Mouse (Mus musculus): Measurements from ENCODE around the gene Ccdc40. TPM values are rescaled to one million over a fixed set of nuclear protein-coding genes. Genes with fewer than 3 reads are reported as not detected.

Gene Ccdc40
- polyA plus RNA-seq, 1 experiment, result 4.3 TPM

DNA sequence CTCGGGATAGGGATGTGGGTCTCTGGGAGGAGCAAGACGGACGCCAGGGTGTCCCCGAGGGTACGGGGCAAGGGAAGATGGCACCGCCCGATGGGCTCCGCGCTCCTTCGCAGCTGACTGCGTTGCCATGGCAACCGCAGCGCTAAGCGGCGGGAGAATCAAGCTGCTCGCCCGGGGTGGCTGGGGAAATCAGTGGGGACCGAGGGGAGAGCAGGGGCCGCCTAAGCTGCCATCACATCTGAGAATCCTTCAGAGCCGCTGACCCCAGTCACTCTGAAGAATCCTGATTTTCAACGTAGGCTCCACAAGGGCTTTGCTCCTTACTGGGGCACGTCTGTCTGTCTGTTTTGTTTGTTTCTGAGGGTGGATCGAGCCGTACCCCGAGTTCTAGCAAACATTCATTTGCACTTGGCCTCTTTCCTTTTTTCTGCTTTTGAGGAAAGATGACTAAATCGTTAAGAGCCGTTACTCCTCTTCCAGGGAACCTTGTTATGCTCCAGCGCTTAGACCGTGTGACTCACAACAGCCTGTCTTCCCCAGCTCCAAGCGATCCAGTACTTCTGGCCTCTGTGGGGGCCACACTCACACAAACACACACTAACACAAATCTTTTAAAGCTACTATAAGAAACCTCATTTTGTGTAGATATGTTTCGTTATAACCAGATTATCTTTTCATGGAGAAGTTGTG is 72.0 kb downstream of the Ccdc40 start:
- H3K9me3 ChIP-seq, result no peaks in the 10 kb centered on the region
- peaks cover 30% of the 10 kb centered on the region for H3K4me1 ChIP-seq
- TF ChIP-seq GATA1 (IDR thresholded peaks at IDR 0.05; ENCODE audit: borderline replicate concordance, low read length), result no peak
- no peak; the same call in 1 of the 2 replicates for TF ChIP-seq FLI1 (IDR thresholded peaks at IDR 0.05; ENCODE audit: low read length)
- H3K4me3 ChIP-seq (replicated peaks), result peak overlapping the region; percentile 99
- peaks cover 34% of the 10 kb centered on the region for H3K27me3 ChIP-seq (replicated peaks)
- H3K36me3 ChIP-seq (replicated peaks; ENCODE audit: low read length), result peaks cover 28% of the 10 kb centered on the region

DNA sequence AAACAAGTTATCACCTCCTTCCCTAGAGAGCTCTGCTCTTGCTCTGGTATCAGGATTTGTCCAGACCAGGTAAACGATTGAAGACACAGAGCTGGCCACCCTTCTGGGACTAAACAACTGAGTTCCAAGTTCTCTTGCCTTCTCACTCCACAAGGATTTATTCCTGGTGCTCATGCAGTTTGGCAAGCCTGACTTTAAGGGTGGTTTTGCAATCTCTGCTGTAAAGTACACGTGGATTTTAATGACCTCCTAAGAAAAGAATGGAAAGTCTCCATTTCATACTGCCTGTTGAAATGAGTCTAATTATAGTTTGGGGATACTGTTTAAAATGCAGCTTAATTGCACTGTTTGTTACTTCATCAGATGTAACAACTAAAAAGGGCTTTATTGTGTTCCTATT is 72.6 kb downstream of the Ccdc40 start:
- H3K4me3 ChIP-seq (replicated peaks), result no peak overlapping the region
- H3K9me3 ChIP-seq, result no peaks in the 10 kb centered on the region
- H3K27me3 ChIP-seq (replicated peaks), result peaks cover 37% of the 10 kb centered on the region
- peaks cover 26% of the 10 kb centered on the region for H3K4me1 ChIP-seq
- TF ChIP-seq FLI1 (IDR thresholded peaks at IDR 0.05; ENCODE audit: low read length) (no peak), GATA1 (IDR thresholded peaks at IDR 0.05; ENCODE audit: borderline replicate concordance, low read length) (no peak)
- H3K36me3 ChIP-seq (replicated peaks; ENCODE audit: low read length), result peaks cover 22% of the 10 kb centered on the region

DNA sequence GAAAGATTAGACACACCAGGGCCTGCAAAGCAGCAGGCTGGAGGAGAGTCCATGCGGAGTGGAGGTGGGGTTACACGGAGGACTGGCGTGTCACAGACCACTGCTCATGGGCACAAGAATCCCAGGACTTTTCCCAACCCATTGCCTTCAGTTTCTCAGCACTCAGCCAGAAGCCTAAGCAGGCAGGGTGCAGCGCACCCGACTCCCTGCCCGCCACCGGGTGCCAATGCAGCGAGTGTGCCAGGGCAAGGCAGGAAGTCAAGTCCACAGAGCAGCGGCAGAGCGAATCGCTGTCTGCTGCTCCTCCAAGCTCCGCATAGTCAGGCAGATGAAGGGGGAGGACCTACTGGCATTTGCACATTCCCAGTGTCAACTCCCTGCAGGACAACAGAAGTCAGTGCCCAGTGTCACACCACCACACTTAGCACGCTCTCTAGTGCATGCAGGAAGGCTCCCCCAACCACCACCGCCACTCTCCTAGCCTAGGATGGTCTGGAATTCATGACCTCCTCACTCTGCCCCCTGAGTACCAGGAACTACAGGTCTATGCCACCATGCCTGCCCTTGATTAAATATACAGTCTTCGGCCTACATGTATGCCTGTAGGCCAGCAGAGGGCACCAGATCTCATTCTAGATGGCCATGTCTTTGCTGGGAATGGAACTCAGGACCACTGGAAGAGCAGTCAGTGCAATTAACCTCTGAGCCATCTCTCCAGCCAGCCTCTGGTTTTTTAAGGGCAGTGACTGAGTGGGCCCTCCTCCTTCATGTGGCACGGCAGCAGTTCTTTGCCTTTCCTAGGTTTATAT is 76.7 kb downstream of the Ccdc40 start:
- no peak overlapping the region for H3K4me3 ChIP-seq (replicated peaks)
- no peaks in the 10 kb centered on the region for H3K9me3 ChIP-seq
- H3K4me1 ChIP-seq, result peaks cover 18% of the 10 kb centered on the region
- no peaks in the 10 kb centered on the region for H3K36me3 ChIP-seq (replicated peaks; ENCODE audit: low read length)
- peaks cover 68% of the 10 kb centered on the region for H3K27me3 ChIP-seq (replicated peaks)
- no peak for TF ChIP-seq FLI1 (IDR thresholded peaks at IDR 0.05; ENCODE audit: low read length)
- no peak for TF ChIP-seq GATA1 (IDR thresholded peaks at IDR 0.05; ENCODE audit: borderline replicate concordance, low read length)

DNA sequence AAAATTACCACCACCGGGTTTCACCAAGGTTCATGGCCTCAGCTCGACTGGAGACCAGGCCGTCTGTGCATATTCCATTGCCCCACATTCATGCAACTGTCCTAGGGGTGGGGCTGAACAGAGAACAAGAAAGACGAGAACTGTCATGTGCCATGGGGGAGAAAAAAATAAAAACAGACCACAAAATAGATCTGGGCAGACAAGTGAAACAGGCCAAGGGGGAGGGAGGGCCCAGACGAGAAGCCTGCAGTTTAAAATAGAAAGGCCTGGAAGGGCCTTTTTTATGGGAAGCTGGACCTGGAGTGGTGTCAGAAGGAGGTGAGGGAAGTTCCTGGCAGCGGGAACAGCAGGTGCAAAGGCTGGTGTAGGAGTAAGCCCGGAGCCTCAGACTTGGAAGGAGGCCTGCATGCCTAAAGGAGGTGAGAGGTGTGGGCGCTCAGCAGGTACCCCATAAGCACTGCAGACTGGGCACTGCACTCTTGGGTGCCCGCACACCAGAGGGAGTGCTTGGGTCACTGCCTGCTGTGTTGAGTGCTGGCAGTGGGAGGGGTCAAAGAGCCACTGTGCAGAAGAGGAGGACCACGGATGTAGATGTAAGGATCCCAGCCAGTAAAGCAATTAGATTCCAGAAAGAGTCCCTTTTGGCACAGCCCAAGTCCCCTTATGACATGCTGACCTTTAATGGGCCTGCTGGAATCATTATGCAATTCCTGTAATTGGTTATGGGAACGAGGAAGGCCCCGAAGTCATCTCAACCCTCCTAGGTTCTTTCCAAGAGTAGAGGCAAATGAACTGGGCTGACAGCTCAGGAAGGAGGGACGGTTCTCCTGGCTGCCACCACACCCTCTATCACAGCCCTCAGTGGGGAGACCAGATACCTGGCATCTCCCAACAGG is 78.6 kb downstream of the Ccdc40 start:
- peaks cover 69% of the 10 kb centered on the region for H3K27me3 ChIP-seq (replicated peaks)

GRCm38 (mm10) chr11:119307658-119307867 is 79.2 kb downstream of the Ccdc40 start, which contains the start of gene Card14:
Card14 (plus strand) TSS chr11:119307768.
- H3K27me3 ChIP-seq (replicated peaks), result peaks cover 70% of the 10 kb centered on the region

More for the DNA sequence above, 78.6 kb downstream of the Ccdc40 start:
- no peak for TF ChIP-seq FLI1 (IDR thresholded peaks at IDR 0.05; ENCODE audit: low read length)
- TF ChIP-seq GATA1 (IDR thresholded peaks at IDR 0.05; ENCODE audit: borderline replicate concordance, low read length), result no peak
- no peaks in the 10 kb centered on the region for H3K36me3 ChIP-seq (replicated peaks; ENCODE audit: low read length)
- H3K4me3 ChIP-seq (replicated peaks), result no peak overlapping the region
- no peaks in the 10 kb centered on the region for H3K9me3 ChIP-seq
- H3K4me1 ChIP-seq, result peaks cover 12% of the 10 kb centered on the region; the same call in 1 of the 2 replicates

DNA sequence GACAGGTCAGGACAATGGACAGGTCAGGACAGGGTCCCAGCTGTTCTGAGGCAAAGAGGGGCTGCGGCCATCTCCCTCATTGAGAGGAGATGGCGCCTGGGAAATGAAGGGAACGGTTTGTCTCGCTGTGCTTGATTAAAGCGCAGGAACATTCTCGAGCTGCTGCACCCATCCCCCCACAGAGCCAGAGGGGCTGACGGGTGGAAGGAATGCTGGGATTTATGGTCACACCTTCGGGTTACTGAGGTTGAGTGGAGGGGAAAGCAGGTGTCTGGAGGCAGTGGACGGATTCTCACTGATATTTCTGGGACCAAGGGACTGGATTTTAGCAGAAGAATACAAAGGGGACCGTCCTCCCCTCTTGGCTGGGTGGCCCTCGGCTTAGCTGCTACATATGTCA is 79.5 kb downstream of the Ccdc40 start:
- TF ChIP-seq FLI1 (IDR thresholded peaks at IDR 0.05; ENCODE audit: low read length), result no peak
- TF ChIP-seq GATA1 (IDR thresholded peaks at IDR 0.05; ENCODE audit: borderline replicate concordance, low read length), result no peak
- Histone ChIP-seq H3K4me1 (peaks cover 12% of the 10 kb centered on the region; the same call in 1 of the 2 replicates), H3K36me3 (replicated peaks; ENCODE audit: low read length) (no peaks in the 10 kb centered on the region), H3K27me3 (replicated peaks) (peaks cover 66% of the 10 kb centered on the region), H3K9me3 (no peaks in the 10 kb centered on the region), H3K4me3 (replicated peaks) (no peak overlapping the region)

More at GRCm38 (mm10) chr11:119307658-119307867, 79.2 kb downstream of the Ccdc40 start, which contains the start of gene Card14:
- TF ChIP-seq FLI1 (IDR thresholded peaks at IDR 0.05; ENCODE audit: low read length) (no peak), GATA1 (IDR thresholded peaks at IDR 0.05; ENCODE audit: borderline replicate concordance, low read length) (no peak)
- Histone ChIP-seq H3K36me3 (replicated peaks; ENCODE audit: low read length) (no peaks in the 10 kb centered on the region), H3K4me3 (replicated peaks) (no peak within 1 kb of the TSS), H3K4me1 (peaks cover 12% of the 10 kb centered on the region; the same call in 1 of the 2 replicates), H3K9me3 (no peaks in the 10 kb centered on the region)

GRCm38 (mm10) chr11:119310621-119311020 is 82.2 kb downstream of the Ccdc40 start:
- no peaks in the 10 kb centered on the region for H3K36me3 ChIP-seq (replicated peaks; ENCODE audit: low read length)
- H3K4me3 ChIP-seq (replicated peaks), result no peak overlapping the region
- H3K27me3 ChIP-seq (replicated peaks), result peaks cover 64% of the 10 kb centered on the region
- no peaks in the 10 kb centered on the region for H3K9me3 ChIP-seq
- TF ChIP-seq GATA1 (IDR thresholded peaks at IDR 0.05; ENCODE audit: borderline replicate concordance, low read length), result no peak
- no peak for TF ChIP-seq FLI1 (IDR thresholded peaks at IDR 0.05; ENCODE audit: low read length)
- peaks cover 7% of the 10 kb centered on the region; the same call in 1 of the 2 replicates for H3K4me1 ChIP-seq

DNA sequence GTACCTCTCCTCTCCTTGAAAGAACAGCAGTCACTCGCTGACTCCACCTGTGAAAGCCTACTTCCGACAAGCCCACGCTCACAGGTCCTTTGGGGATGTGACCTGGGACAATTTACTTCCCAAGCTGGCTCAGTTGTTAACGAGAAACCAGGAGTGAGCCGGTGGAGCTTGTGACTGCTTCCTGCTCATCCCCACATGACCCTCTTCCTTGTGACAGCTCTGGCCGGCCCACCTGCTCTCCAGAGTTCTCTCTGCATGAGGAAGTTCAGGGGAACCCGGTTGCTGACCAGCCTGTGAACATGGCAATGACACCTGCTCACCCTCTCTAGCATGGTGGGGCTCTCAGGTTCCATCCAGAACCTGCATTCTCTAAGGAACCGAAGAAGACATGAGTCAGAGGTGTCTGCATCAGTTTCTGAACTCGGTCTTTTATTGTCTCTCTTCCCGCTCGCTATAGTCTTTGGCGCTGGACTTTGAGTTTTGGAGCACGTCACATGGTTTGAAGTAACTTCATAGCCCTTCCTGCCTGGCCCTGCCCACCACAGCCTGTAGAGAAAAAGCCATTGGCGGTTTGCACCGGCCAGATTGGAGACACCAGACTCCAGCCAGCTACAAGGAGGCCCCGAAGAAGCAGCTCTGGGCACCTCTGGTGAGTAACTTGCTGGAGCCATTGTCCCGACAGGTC is 86.0 kb downstream of the Ccdc40 start:
- H3K27me3 ChIP-seq (replicated peaks), result peaks cover 63% of the 10 kb centered on the region
- H3K4me3 ChIP-seq (replicated peaks), result no peak overlapping the region
- no peaks in the 10 kb centered on the region for H3K36me3 ChIP-seq (replicated peaks; ENCODE audit: low read length)
- H3K4me1 ChIP-seq, result no peaks in the 10 kb centered on the region; the same call in 1 of the 2 replicates
- no peaks in the 10 kb centered on the region for H3K9me3 ChIP-seq
- TF ChIP-seq FLI1 (IDR thresholded peaks at IDR 0.05; ENCODE audit: low read length), result no peak
- TF ChIP-seq GATA1 (IDR thresholded peaks at IDR 0.05; ENCODE audit: borderline replicate concordance, low read length), result no peak

Other genes starting within 250 kb of the Ccdc40 start
- not detected in 2 replicates for gene Enpp7, start 240.4 kb upstream of the Ccdc40 start, polyA plus RNA-seq (2012; ENCODE audit: insufficient read depth, low replicate concordance)
- 0.46 TPM in 1 of 2 replicates, not detected in the other for gene Cbx2, start 205.6 kb upstream of the Ccdc40 start, polyA plus RNA-seq (2012; ENCODE audit: insufficient read depth, low replicate concordance)
- gene Cbx8, start 187.6 kb upstream of the Ccdc40 start, polyA plus RNA-seq (2012; ENCODE audit: insufficient read depth, low replicate concordance), result 2.7 and 7.4 TPM in 2 replicates
- gene Cbx4, start 142.4 kb upstream of the Ccdc40 start, polyA plus RNA-seq (2012; ENCODE audit: insufficient read depth, low replicate concordance), result 49.2 and 111 TPM in 2 replicates
- 0.85 TPM in 1 of 2 replicates, not detected in the other for gene Tbc1d16, start 73 bp upstream of the Ccdc40 start, polyA plus RNA-seq (2012; ENCODE audit: insufficient read depth, low replicate concordance)
- 44.2 and 58.6 TPM in 2 replicates for gene Gaa, start 39.3 kb downstream of the Ccdc40 start, polyA plus RNA-seq (2012; ENCODE audit: insufficient read depth, low replicate concordance)
- 41.8 and 111 TPM in 2 replicates for gene Eif4a3, start 71.5 kb downstream of the Ccdc40 start, polyA plus RNA-seq (2012; ENCODE audit: insufficient read depth, low replicate concordance)
- gene Card14, start 79.2 kb downstream of the Ccdc40 start, polyA plus RNA-seq (2012; ENCODE audit: insufficient read depth, low replicate concordance), result not detected in 2 replicates
- 3.4 TPM in 1 of 2 replicates, not detected in the other for gene Sgsh, start 127.0 kb downstream of the Ccdc40 start, polyA plus RNA-seq (2012; ENCODE audit: insufficient read depth, low replicate concordance)
- 1.5 and 2.0 TPM in 2 replicates for gene Slc26a11, start 127.0 kb downstream of the Ccdc40 start, polyA plus RNA-seq (2012; ENCODE audit: insufficient read depth, low replicate concordance)
- gene Rnf213, start 164.5 kb downstream of the Ccdc40 start, polyA plus RNA-seq (2012; ENCODE audit: insufficient read depth, low replicate concordance), result 1.2 TPM in 1 of 2 replicates, not detected in the other

All from megakaryocyte, embryonic 14.5 days (primary cell).